Mouse (Mus musculus) liver (tissue): ENCODE results near the gene H2-Q4.
"Not testable (repeated sequence)": the region's sequence is repeated elsewhere in the genome, so short reads cannot be mapped to it uniquely, and the experiment has no call there.

Source experiments
- DNase-seq: peaks from one replicate; pipeline ENCODE4 v3.0.0-alpha.2; 2020; ENCODE audit warnings: mixed read lengths

The H2-Q4 gene

GRCm38 (mm10) chr17:35420206-35420810, 40.9 kb downstream of the H2-Q4 start:
- DNase-seq = peak; percentile 49

- DNase-seq = not testable (repeated sequence)
Observed at GRCm38 (mm10) chr17:35421331-35421730, 41.9 kb downstream of the H2-Q4 start.

GRCm38 (mm10) chr17:35422360-35422759, 42.9 kb downstream of the H2-Q4 start:
- not testable (repeated sequence) for DNase-seq

GRCm38 (mm10) chr17:35423131-35423810, 43.9 kb downstream of the H2-Q4 start:
- DNase-seq = not testable (repeated sequence)

GRCm38 (mm10) chr17:35424106-35424505, 44.7 kb downstream of the H2-Q4 start:
- DNase-seq = not testable (repeated sequence)

- DNase-seq = peak; percentile 66
Observed at GRCm38 (mm10) chr17:35424624-35425416, 45.4 kb downstream of the H2-Q4 start, which contains the start of gene H2-Q6. TSS of gene H2-Q6 (plus strand) at chr17:35424850.

GRCm38 (mm10) chr17:35425474-35425873, 46.1 kb downstream of the H2-Q4 start:
- peak; percentile 23 for DNase-seq

- DNase-seq = not testable (repeated sequence)
Observed at GRCm38 (mm10) chr17:35428883-35429282, 49.5 kb downstream of the H2-Q4 start.

- not testable (repeated sequence) for DNase-seq
Observed at GRCm38 (mm10) chr17:35430671-35431070, 51.3 kb downstream of the H2-Q4 start.

- not testable (repeated sequence) for DNase-seq
Observed at GRCm38 (mm10) chr17:35432167-35432566, 52.8 kb downstream of the H2-Q4 start.

GRCm38 (mm10) chr17:35434836-35435235, 55.4 kb downstream of the H2-Q4 start:
- DNase-seq = peak; percentile 42
